Mouse (Mus musculus) G1E (cell line): ENCODE measurements around the gene Tmem88b. TPM values are rescaled to one million over a fixed set of nuclear protein-coding genes. Genes with fewer than 3 reads are reported as not detected.

Experiments
- ATAC-seq: 2 replicates; pipeline ENCODE4 v1.8.0; 2016; ENCODE audit warnings: mild to moderate bottlenecking; ENCODE audit not compliant: insufficient number of reproducible peaks, poor library complexity, low FRiP score, severe bottlenecking; ENCODE audit errors: extremely low read depth
- DNase-seq: peaks from one replicate; pipeline ENCODE4 v3.0.0; 2012; ENCODE audit warnings: low spot score
- H3K27me3 ChIP-seq: 2 replicates; pipeline ENCODE4 v1.6.1; 2012; ENCODE audit warnings: mild to moderate bottlenecking, low read length, inconsistent platforms; ENCODE audit not compliant: insufficient read depth
- H3K36me3 ChIP-seq: replicated peaks from 2 replicates; pipeline ENCODE3; 2012; ENCODE audit warnings: mild to moderate bottlenecking, inconsistent platforms
- H3K4me1 ChIP-seq: 2 replicates; pipeline ENCODE4 v1.6.1; 2012; ENCODE audit warnings: low read depth, low read length, inconsistent platforms, mixed read lengths; ENCODE audit not compliant: insufficient read depth
- H3K4me3 ChIP-seq: 2 replicates; pipeline ENCODE4 v1.5.1; 2012; ENCODE audit warnings: low read depth, mild to moderate bottlenecking, inconsistent platforms, low read length, moderate library complexity, mixed read lengths
- H3K9me3 ChIP-seq: replicated peaks from 2 replicates; pipeline ENCODE4 v1.6.1; 2012; ENCODE audit warnings: inconsistent platforms
- CTCF ChIP-seq: IDR thresholded peaks from 2 replicates; pipeline ENCODE4 v1.5.1; 2012; ENCODE audit warnings: low read depth, low read length, inconsistent platforms, mixed read lengths
- GATA1 ChIP-seq: IDR thresholded peaks from 2 replicates; pipeline ENCODE4 v1.6.1; 2012; ENCODE audit warnings: borderline replicate concordance, low read length, inconsistent platforms, mixed read lengths
- GATA2 ChIP-seq: IDR thresholded peaks from 2 replicates; pipeline ENCODE4 v1.6.1; 2012; ENCODE audit warnings: low read depth, low read length, inconsistent platforms, borderline replicate concordance
- POLR2AphosphoS5 ChIP-seq: IDR thresholded peaks from 2 replicates; pipeline ENCODE4 v1.6.1; 2012; ENCODE audit warnings: low read depth, low read length, inconsistent platforms; ENCODE audit not compliant: insufficient replicate concordance
- TAL1 ChIP-seq: conservative IDR thresholded peaks from 2 replicates; pipeline ENCODE4 v1.6.1; 2012; ENCODE audit warnings: low read depth, low read length, inconsistent platforms, mixed read lengths
- polyA plus RNA-seq: library from polyadenylated mRNA; stranded (reverse); fragments of >175 nt; gene quantifications from 2 replicates; pipeline ENCODE4 v1.2.3, GENCODE M21; 2012
- total RNA-seq, 2 experiments: library from RNA; stranded (forward) in 1 of 2; stranded (reverse) in 1 of 2; fragments of 200-1000 nt in 1 of 2; fragments of >200 nt in 1 of 2; fragmentation: Nextera tagmentation in 1 of 2; gene quantifications; 2 replicates each; pipeline ENCODE4 v1.2.3; 2014 to 2017

Gene Tmem88b
- total and polyA plus RNA-seq, 3 experiments = 0.05 TPM; not detected in 2

DNA sequence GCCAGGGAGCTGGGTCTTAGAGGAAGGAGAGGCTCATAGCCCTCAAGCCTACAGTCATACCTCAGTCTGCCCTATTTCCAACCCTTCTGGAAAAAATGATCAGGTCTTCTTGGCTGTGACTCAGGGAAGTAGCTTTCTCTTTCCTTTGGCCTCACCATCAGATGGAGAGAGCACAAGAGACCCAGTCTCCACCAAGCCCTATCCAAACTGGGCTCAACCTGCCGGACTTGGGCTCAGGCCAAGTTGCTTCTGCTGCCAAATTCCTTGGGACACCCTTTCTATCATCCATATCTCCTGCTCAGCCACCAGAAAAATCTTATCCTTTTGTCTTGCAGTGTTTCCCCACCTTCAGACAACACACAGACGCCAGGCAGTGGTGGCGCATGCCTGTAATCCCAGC is 9.8 kb downstream of the Tmem88b start:
- Histone ChIP-seq H3K27me3 (peaks cover 82% of the 10 kb centered on the region), H3K4me1 (peaks cover 22% of the 10 kb centered on the region), H3K36me3 (no peaks in the 10 kb centered on the region), H3K9me3 (no peaks in the 10 kb centered on the region), H3K4me3 (no peak overlapping the region)
- DNase-seq (no peak), ATAC-seq (no peak)
- TF ChIP-seq POLR2AphosphoS5 (no peak), CTCF (no peak), GATA2 (no peak), GATA1 (no peak), TAL1 (no peak)

DNA sequence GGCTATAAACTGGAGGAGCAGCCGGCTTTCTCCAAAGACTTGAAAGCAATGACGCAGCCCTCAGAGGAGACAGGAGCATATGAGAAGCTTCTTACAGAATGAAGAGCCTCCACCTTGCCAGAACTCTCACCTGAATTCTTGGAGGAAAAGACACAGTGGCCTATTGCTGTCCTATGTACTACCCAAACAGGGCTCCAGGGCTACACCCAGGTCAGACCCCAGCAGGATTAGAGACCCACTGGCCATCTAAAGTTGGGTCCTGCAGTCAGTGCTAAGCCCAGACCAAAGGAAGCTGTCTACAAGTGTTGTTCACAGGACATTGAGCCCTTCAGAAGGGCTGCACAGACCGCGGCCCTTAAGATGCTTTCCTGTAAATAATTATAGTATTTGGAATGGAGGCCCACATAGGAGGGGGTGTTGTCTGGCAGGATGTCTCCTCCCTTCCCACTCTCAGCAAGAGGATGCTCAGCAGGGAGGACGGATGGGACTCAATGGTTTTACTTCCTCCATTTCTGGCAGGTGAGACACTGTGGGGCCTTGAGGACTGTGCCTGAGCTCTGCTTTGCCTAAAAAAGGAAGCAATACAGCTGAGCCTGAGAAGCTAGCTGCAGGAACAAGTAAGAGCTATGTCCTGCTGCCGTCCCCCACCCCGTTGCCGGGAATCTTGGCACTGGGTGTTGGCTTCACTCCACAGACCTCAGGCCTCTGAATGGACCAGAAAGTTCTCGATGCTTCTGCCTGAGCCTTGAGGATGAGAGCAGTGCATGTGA is 10.5 kb downstream of the Tmem88b start:
- no peak for DNase-seq
- peaks cover 82% of the 10 kb centered on the region for H3K27me3 ChIP-seq
- H3K36me3 ChIP-seq = no peaks in the 10 kb centered on the region
- H3K4me3 ChIP-seq = no peak overlapping the region
- ATAC-seq = no peak
- TF ChIP-seq CTCF = no peak
- no peak for TF ChIP-seq POLR2AphosphoS5
- no peak for TF ChIP-seq TAL1
- no peak for TF ChIP-seq GATA2
- TF ChIP-seq GATA1 = no peak
- H3K9me3 ChIP-seq = no peaks in the 10 kb centered on the region
- peaks cover 29% of the 10 kb centered on the region for H3K4me1 ChIP-seq

DNA sequence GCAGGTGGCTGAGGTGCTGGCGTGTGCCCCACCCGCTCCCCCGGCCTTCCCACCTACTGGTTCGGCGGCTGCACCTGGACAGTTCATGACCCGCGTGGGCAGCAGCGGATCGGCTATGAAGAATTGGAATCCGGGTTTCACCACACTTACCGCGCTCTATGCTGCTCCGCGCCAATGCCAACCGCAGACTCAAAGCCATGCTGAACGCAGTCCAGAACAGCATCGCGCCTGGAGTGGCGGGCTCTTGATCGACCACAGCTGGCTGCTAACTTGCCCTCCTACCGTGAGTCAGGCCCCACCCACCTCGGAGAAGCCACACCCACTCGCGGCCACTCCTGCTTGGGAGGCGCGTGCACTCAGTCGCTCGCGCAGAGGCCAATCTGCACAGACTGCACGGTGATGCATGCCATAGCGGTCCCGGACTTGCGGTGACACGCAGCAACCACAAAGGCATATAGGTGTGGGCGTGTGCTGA is 11.4 kb downstream of the Tmem88b start, which contains the start of gene Vwa1:
Vwa1 (minus strand) TSS at position 419 of the 475 bp plus-strand sequence.
- TF ChIP-seq POLR2AphosphoS5 (no peak), GATA2 (no peak), GATA1 (no peak), TAL1 (no peak), CTCF (no peak)
- DNase-seq = peak; percentile 35
- no peaks in the 10 kb centered on the region for H3K36me3 ChIP-seq
- peak; percentile 35; the same call in 1 of the 2 replicates for ATAC-seq
- H3K27me3 ChIP-seq = peaks cover 74% of the 10 kb centered on the region
- peak within 1 kb of the TSS; percentile 66; the same call in 1 of the 2 replicates for H3K4me3 ChIP-seq
- no peaks in the 10 kb centered on the region for H3K9me3 ChIP-seq
- peaks cover 37% of the 10 kb centered on the region for H3K4me1 ChIP-seq

DNA sequence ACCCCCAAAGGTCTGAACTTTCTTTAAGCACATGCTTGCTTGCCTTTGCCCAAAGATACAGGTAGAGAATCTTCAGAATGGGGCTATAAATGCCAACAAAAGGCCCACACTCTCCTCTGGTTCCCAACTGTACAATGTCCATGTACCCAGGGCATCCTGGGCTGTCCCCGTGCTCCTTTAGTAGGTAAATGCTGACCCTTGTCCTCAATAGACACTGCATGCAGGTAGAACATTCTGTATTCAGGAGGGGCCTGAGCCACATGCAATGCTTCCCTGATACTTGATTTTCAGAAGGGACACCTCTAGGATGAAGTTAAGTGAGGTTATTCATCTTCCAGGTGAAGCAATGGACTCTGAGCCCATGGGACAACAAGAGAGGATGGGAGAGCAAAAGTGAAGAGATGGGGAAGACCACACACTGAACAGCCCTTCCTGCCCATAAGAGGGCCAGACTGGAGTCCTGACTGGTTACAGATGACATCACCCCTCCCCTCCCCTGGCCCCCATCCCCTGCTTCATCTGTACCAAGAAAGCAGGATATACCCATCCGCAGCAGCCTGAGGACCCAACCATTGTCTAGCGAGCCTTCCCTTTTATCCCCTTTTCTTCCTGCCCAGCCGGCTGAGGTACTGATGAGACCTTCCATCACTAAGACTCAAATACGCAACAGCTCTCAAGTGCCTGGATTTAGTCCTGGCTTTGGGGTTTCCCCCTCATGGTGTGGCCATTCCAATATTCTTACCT is 12.2 kb downstream of the Tmem88b start:
- no peak overlapping the region for H3K4me3 ChIP-seq
- H3K36me3 ChIP-seq = peaks cover 6% of the 10 kb centered on the region
- H3K4me1 ChIP-seq = peaks cover 45% of the 10 kb centered on the region
- TF ChIP-seq POLR2AphosphoS5 (no peak), GATA1 (no peak), GATA2 (no peak), TAL1 (no peak), CTCF (no peak)
- peaks cover 68% of the 10 kb centered on the region for H3K27me3 ChIP-seq
- no peak for ATAC-seq
- no peaks in the 10 kb centered on the region for H3K9me3 ChIP-seq
- DNase-seq = no peak

DNA sequence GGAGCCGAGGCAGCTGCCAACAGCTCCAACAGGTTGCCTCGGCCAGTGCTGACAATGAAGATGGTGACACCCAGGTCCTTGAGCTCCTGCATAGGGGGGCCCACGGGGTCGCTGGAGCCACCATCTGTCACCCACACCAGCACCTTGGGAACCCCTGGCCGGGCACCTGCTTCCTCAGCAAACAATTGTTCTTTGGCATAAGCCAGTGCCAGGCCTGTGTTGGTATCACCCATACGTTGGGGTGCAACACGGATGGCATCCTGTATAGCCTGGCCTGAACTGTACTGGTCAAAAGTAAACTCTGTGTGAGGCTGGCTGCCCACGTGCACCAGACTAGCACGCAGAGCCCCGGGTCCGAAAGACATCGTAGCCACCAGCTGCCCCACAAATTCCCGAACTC is 12.9 kb downstream of the Tmem88b start:
- no peaks in the 10 kb centered on the region for H3K9me3 ChIP-seq
- ATAC-seq (no peak), DNase-seq (no peak)
- peaks cover 11% of the 10 kb centered on the region for H3K36me3 ChIP-seq
- no peak overlapping the region for H3K4me3 ChIP-seq
- peaks cover 63% of the 10 kb centered on the region for H3K27me3 ChIP-seq
- TF ChIP-seq GATA2 (no peak), TAL1 (no peak), CTCF (no peak)
- H3K4me1 ChIP-seq = peaks cover 46% of the 10 kb centered on the region

DNA sequence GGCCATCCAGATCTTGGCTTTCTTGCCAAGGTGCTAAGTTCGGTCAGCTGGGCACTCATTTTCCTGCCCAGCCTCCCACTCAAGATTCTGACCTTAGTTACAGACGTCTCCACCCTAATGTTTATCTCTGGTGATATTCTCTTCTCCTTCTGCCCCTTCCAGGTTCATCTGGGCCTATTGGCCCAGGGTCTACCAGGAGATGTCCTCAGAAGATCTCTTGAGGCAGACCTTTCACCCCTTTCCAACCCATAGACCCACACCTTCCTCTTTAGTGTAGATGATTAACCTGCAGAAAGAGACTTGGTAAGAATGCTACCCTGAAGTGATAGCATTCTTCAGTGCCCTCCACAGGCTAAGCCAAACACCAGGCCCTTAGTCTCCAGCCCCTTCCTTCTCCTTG is 14.0 kb downstream of the Tmem88b start:
- H3K36me3 ChIP-seq = peaks cover 16% of the 10 kb centered on the region
- H3K9me3 ChIP-seq = no peaks in the 10 kb centered on the region
- DNase-seq = no peak
- no peak for TF ChIP-seq POLR2AphosphoS5
- TF ChIP-seq GATA1 = no peak
- TF ChIP-seq GATA2 = no peak
- TF ChIP-seq CTCF = no peak
- no peak for TF ChIP-seq TAL1
- H3K4me3 ChIP-seq = no peak overlapping the region
- peaks cover 42% of the 10 kb centered on the region for H3K4me1 ChIP-seq
- ATAC-seq = no peak
- peaks cover 54% of the 10 kb centered on the region for H3K27me3 ChIP-seq
